In the genomic region with DNA sequence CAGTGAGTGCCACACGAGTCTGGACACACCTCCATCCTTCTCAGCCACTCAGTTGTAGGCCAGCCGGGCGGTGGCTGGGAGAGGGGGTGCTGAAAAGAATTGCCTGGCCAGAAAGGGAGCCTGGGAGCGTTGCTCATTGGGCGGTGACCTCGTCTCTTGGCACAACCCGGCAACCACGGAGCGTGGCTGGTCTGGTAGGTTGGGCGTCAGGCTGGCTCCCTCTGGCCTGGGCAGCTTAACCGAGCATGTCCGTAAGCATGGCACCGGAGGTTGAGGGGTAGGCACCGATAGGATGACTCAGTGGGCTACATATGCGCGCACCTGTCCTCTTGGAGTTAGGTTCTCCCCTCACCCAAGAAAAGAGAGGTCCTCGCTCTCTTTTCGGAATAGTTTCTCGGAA, we compare ENCODE assay signal across 8 mouse cellular contexts. TPM values are rescaled to one million over a fixed set of nuclear protein-coding genes. Genes with fewer than 3 reads are reported as not detected.
A peak's percentile ranks its signal among the peaks of the same experiment; 100 is the strongest.
DNase-seq lines count a peak whose midpoint lies in the region; ATAC-seq and TF ChIP-seq lines count a peak whose summit lies in the region.

No protein-coding gene starts in this region.

- peaks cover 25% of the 10 kb centered on the region; the same call in 1 of the 2 replicates for H3K27me3 ChIP-seq in thymus, adult 2 months (ENCODE audit: control insufficient read depth, insufficient read depth, low read length)
- no peaks in the 10 kb centered on the region for H3K27me3 ChIP-seq in embryonic facial prominence, embryonic 14.5 days (replicated peaks; ENCODE audit: control insufficient read depth, insufficient read depth, low read length)
- H3K27me3 ChIP-seq in heart, embryonic 11.5 days (ENCODE audit: control insufficient read depth, insufficient read depth, low read length): peaks cover 17% of the 10 kb centered on the region
- no peaks in the 10 kb centered on the region for H3K27me3 ChIP-seq in kidney, embryonic 16.5 days (ENCODE audit: insufficient read depth, low read length)
- peaks cover 81% of the 10 kb centered on the region for H3K27me3 ChIP-seq in liver, embryonic 11.5 days (replicated peaks; ENCODE audit: control insufficient read depth, insufficient read depth, low read length)
- no peaks in the 10 kb centered on the region for H3K27me3 ChIP-seq in neural tube, embryonic 13.5 days

- no peaks in the 10 kb centered on the region for H3K36me3 ChIP-seq in thymus, adult 2 months (ENCODE audit: control insufficient read depth, insufficient read depth, low read length)
- H3K36me3 ChIP-seq in embryonic facial prominence, embryonic 14.5 days (ENCODE audit: control insufficient read depth, insufficient read depth, low read length): peaks cover 11% of the 10 kb centered on the region
- H3K36me3 ChIP-seq in heart, embryonic 11.5 days (ENCODE audit: control insufficient read depth, insufficient read depth, low read length): peaks cover 10% of the 10 kb centered on the region
- H3K36me3 ChIP-seq in kidney, embryonic 16.5 days (ENCODE audit: insufficient read depth, low read length): peaks cover 12% of the 10 kb centered on the region
- H3K36me3 ChIP-seq in liver, embryonic 11.5 days (ENCODE audit: control insufficient read depth, insufficient read depth, low read length): no peaks in the 10 kb centered on the region; the same call in 1 of the 2 replicates
- peaks cover 7% of the 10 kb centered on the region for H3K36me3 ChIP-seq in neural tube, embryonic 13.5 days

- H3K4me3 ChIP-seq in thymus, adult 2 months (ENCODE audit: control insufficient read depth, insufficient read depth, low read length): peak overlapping the region; percentile 41
- peak overlapping the region; percentile 53 for H3K4me3 ChIP-seq in embryonic facial prominence, embryonic 14.5 days (ENCODE audit: low read depth, low read length)
- H3K4me3 ChIP-seq in heart, embryonic 11.5 days (ENCODE audit: low read depth, low read length): peak overlapping the region; percentile 73
- H3K4me3 ChIP-seq in kidney, embryonic 16.5 days (ENCODE audit: low read length): peak overlapping the region; percentile 70
- H3K4me3 ChIP-seq in liver, embryonic 11.5 days (ENCODE audit: low read depth, low read length): peak overlapping the region; percentile 59
- peak overlapping the region; percentile 79 for H3K4me3 ChIP-seq in neural tube, embryonic 13.5 days

- peak overlapping the region; percentile 80 for H3K9ac ChIP-seq in embryonic facial prominence, embryonic 14.5 days (ENCODE audit: low read depth, low read length)
- H3K9ac ChIP-seq in heart, embryonic 11.5 days (ENCODE audit: low read depth, low read length): peak overlapping the region; percentile 88
- peak overlapping the region; percentile 83 for H3K9ac ChIP-seq in kidney, embryonic 16.5 days (replicated peaks; ENCODE audit: low read length)
- peak overlapping the region; percentile 10 for H3K9ac ChIP-seq in liver, embryonic 11.5 days (ENCODE audit: low read depth, low read length)
- H3K9ac ChIP-seq in neural tube, embryonic 13.5 days: peak overlapping the region; percentile 97

- peak overlapping the region; percentile 63 for H3K4me2 ChIP-seq in embryonic facial prominence, embryonic 14.5 days (ENCODE audit: low read depth, low read length)
- H3K4me2 ChIP-seq in heart, embryonic 11.5 days: peak overlapping the region; percentile 80
- H3K4me2 ChIP-seq in kidney, embryonic 16.5 days (replicated peaks; ENCODE audit: low read depth, low read length): peak overlapping the region; percentile 75
- H3K4me2 ChIP-seq in liver, embryonic 11.5 days: peak overlapping the region; percentile 68
- peak overlapping the region; percentile 64 for H3K4me2 ChIP-seq in neural tube, embryonic 13.5 days

- no peak for TF ChIP-seq POLR2A in thymus, adult 2 months (IDR thresholded peaks at IDR 0.05; ENCODE audit: control insufficient read depth, extremely low read depth, insufficient read depth, low read length, poor library complexity)

- peaks cover 30% of the 10 kb centered on the region for H3K4me1 ChIP-seq in thymus, adult 2 months (replicated peaks; ENCODE audit: control insufficient read depth, insufficient read depth, low read length)
- peaks cover 60% of the 10 kb centered on the region for H3K4me1 ChIP-seq in embryonic facial prominence, embryonic 14.5 days (ENCODE audit: control insufficient read depth, insufficient read depth, low read length)
- H3K4me1 ChIP-seq in heart, embryonic 11.5 days (ENCODE audit: control insufficient read depth, insufficient read depth, low read length): peaks cover 43% of the 10 kb centered on the region
- peaks cover 62% of the 10 kb centered on the region for H3K4me1 ChIP-seq in kidney, embryonic 16.5 days (ENCODE audit: insufficient read depth, low read length)
- H3K4me1 ChIP-seq in liver, embryonic 11.5 days (replicated peaks; ENCODE audit: control insufficient read depth, insufficient read depth, low read length): peaks cover 11% of the 10 kb centered on the region
- peaks cover 73% of the 10 kb centered on the region for H3K4me1 ChIP-seq in neural tube, embryonic 13.5 days (replicated peaks)

- no peak for TF ChIP-seq CTCF in thymus, adult 2 months (IDR thresholded peaks at IDR 0.05; ENCODE audit: borderline replicate concordance, control insufficient read depth, extremely low read depth, insufficient read depth, low read length, poor library complexity)

- no peak for DNase-seq in thymus, adult 2 months
- no peak for DNase-seq in thymus, postnatal 0 days (ENCODE audit: low spot score)
- peak; percentile 74 for DNase-seq in embryonic facial prominence, embryonic 14.5 days (ENCODE audit: low spot score)
- DNase-seq in liver, embryonic 11.5 days (ENCODE audit: low spot score): no peak
- DNase-seq in urinary bladder, postnatal 14 days (ENCODE audit: low spot score): peak; percentile 87

- peaks cover 5% of the 10 kb centered on the region; the same call in 1 of the 2 replicates for H3K9me3 ChIP-seq in embryonic facial prominence, embryonic 14.5 days (ENCODE audit: control insufficient read depth, low read length)
- H3K9me3 ChIP-seq in heart, embryonic 11.5 days (replicated peaks; ENCODE audit: control insufficient read depth, low read length): no peaks in the 10 kb centered on the region; the same call in 1 of the 2 replicates
- peaks cover 6% of the 10 kb centered on the region for H3K9me3 ChIP-seq in kidney, embryonic 16.5 days (ENCODE audit: low read length)
- peaks cover 3% of the 10 kb centered on the region; the same call in 1 of the 2 replicates for H3K9me3 ChIP-seq in liver, embryonic 11.5 days (ENCODE audit: control insufficient read depth, low read length)
- no peaks in the 10 kb centered on the region for H3K9me3 ChIP-seq in neural tube, embryonic 13.5 days

- ATAC-seq in embryonic facial prominence, embryonic 14.5 days (ENCODE audit: low read depth): no peak
- ATAC-seq in heart, embryonic 11.5 days (replicated peaks; ENCODE audit: insufficient number of reproducible peaks, low FRiP score, low TSS enrichment): 0 out of 2 replicates have a peak, but pooled peaks have one; percentile 12
- peak; percentile 58 for ATAC-seq in kidney, embryonic 16.5 days (ENCODE audit: low FRiP score, low TSS enrichment)
- 0 out of 2 replicates have a peak, but pooled peaks have one; percentile 33 for ATAC-seq in liver, embryonic 11.5 days (replicated peaks; ENCODE audit: low FRiP score)
- ATAC-seq in neural tube, embryonic 13.5 days (ENCODE audit: low read depth): no peak

- WGBS in thymus, adult 2 months: 10% methylated on average over 19 of the region's 19 CpGs
- 3% methylated on average over 19 of the region's 19 CpGs for WGBS in embryonic facial prominence, embryonic 14.5 days
- WGBS in heart, embryonic 11.5 days (ENCODE audit: insufficient replicate concordance): 1% methylated on average over 19 of the region's 19 CpGs
- WGBS in kidney, embryonic 16.5 days: 2% methylated on average over 19 of the region's 19 CpGs
- WGBS in liver, embryonic 11.5 days: 7% methylated on average over 19 of the region's 19 CpGs
- WGBS in neural tube, embryonic 13.5 days: 2% methylated on average over 19 of the region's 19 CpGs

- H3K27ac ChIP-seq in thymus, adult 2 months (ENCODE audit: control insufficient read depth, insufficient read depth, low read length): no peak overlapping the region
- peak overlapping the region; percentile 95 for H3K27ac ChIP-seq in embryonic facial prominence, embryonic 14.5 days (replicated peaks; ENCODE audit: low read depth, low read length)
- peak overlapping the region; percentile 97 for H3K27ac ChIP-seq in heart, embryonic 11.5 days (ENCODE audit: low read depth, low read length)
- peak overlapping the region; percentile 98 for H3K27ac ChIP-seq in kidney, embryonic 16.5 days (ENCODE audit: low read length)
- peak overlapping the region; percentile 52; the same call in 1 of the 2 replicates for H3K27ac ChIP-seq in liver, embryonic 11.5 days (ENCODE audit: low read depth, low read length)
- H3K27ac ChIP-seq in neural tube, embryonic 13.5 days (replicated peaks): peak overlapping the region; percentile 98

RNA-seq across cellular contexts. Expression of a gene that starts 4.5 kb away (rescaled TPM):
- polyA plus RNA-seq in thymus, adult 2 months (2012; rRNA removed): 33.6 and 43.6 TPM in 2 replicates
- 33.7 and 33.8 TPM in 2 replicates for polyA plus RNA-seq in thymus, postnatal 0 days (2015; fragmentation: Nextera tagmentation; extraction: Ambion mirVana)
- 50.6 and 54.1 TPM in 2 replicates for polyA plus RNA-seq in embryonic facial prominence, embryonic 14.5 days (2014; fragmentation: Nextera tagmentation; extraction: Ambion mirVana)
- 60.6 and 89.2 TPM in 2 replicates for polyA plus RNA-seq in heart, embryonic 11.5 days (2014; fragmentation: Nextera tagmentation; extraction: Ambion mirVana)
- polyA plus RNA-seq in kidney, embryonic 16.5 days (2015; fragmentation: Nextera tagmentation; extraction: Ambion mirVana): 107 and 108 TPM in 2 replicates
- 13.2 and 15.9 TPM in 2 replicates for polyA plus RNA-seq in liver, embryonic 11.5 days (2014; fragmentation: Nextera tagmentation; extraction: Ambion mirVana)
- polyA plus RNA-seq in neural tube, embryonic 13.5 days (2015; fragmentation: Nextera tagmentation; extraction: Ambion mirVana): 119 and 122 TPM in 2 replicates

RNA-seq across cellular contexts. Expression of a gene that starts 26.4 kb away (rescaled TPM):
- polyA plus RNA-seq in thymus, adult 2 months (2012; rRNA removed): 317 and 352 TPM in 2 replicates
- 267 and 319 TPM in 2 replicates for polyA plus RNA-seq in thymus, postnatal 0 days (2015; fragmentation: Nextera tagmentation; extraction: Ambion mirVana)
- 34.8 and 35.3 TPM in 2 replicates for polyA plus RNA-seq in embryonic facial prominence, embryonic 14.5 days (2014; fragmentation: Nextera tagmentation; extraction: Ambion mirVana)
- polyA plus RNA-seq in heart, embryonic 11.5 days (2014; fragmentation: Nextera tagmentation; extraction: Ambion mirVana): 30.1 and 31.1 TPM in 2 replicates
- 51.9 and 55.6 TPM in 2 replicates for polyA plus RNA-seq in kidney, embryonic 16.5 days (2015; fragmentation: Nextera tagmentation; extraction: Ambion mirVana)
- polyA plus RNA-seq in liver, embryonic 11.5 days (2014; fragmentation: Nextera tagmentation; extraction: Ambion mirVana): 55.3 and 58.6 TPM in 2 replicates
- 25.5 and 28.8 TPM in 2 replicates for polyA plus RNA-seq in neural tube, embryonic 13.5 days (2015; fragmentation: Nextera tagmentation; extraction: Ambion mirVana)

RNA-seq across cellular contexts. Expression of a gene that starts 32.5 kb away (rescaled TPM):
- 153 and 171 TPM in 2 replicates for polyA plus RNA-seq in thymus, adult 2 months (2012; rRNA removed)
- polyA plus RNA-seq in thymus, postnatal 0 days (2015; fragmentation: Nextera tagmentation; extraction: Ambion mirVana): 22.5 and 27.0 TPM in 2 replicates
- polyA plus RNA-seq in embryonic facial prominence, embryonic 14.5 days (2014; fragmentation: Nextera tagmentation; extraction: Ambion mirVana): 14.2 and 15.1 TPM in 2 replicates
- polyA plus RNA-seq in heart, embryonic 11.5 days (2014; fragmentation: Nextera tagmentation; extraction: Ambion mirVana): 9.1 and 12.7 TPM in 2 replicates
- polyA plus RNA-seq in kidney, embryonic 16.5 days (2015; fragmentation: Nextera tagmentation; extraction: Ambion mirVana): 19.8 and 21.0 TPM in 2 replicates
- 18.8 and 20.6 TPM in 2 replicates for polyA plus RNA-seq in liver, embryonic 11.5 days (2014; fragmentation: Nextera tagmentation; extraction: Ambion mirVana)
- polyA plus RNA-seq in neural tube, embryonic 13.5 days (2015; fragmentation: Nextera tagmentation; extraction: Ambion mirVana): 10.6 and 11.3 TPM in 2 replicates

RNA-seq across cellular contexts. Expression of a gene that starts 56.4 kb away (rescaled TPM):
- 0.05 and 0.11 TPM in 2 replicates for polyA plus RNA-seq in thymus, adult 2 months (2012; rRNA removed)
- 0.10 and 0.17 TPM in 2 replicates for polyA plus RNA-seq in thymus, postnatal 0 days (2015; fragmentation: Nextera tagmentation; extraction: Ambion mirVana)
- 0.08 TPM in 2 replicates for polyA plus RNA-seq in embryonic facial prominence, embryonic 14.5 days (2014; fragmentation: Nextera tagmentation; extraction: Ambion mirVana)
- 0.29 and 0.62 TPM in 2 replicates for polyA plus RNA-seq in heart, embryonic 11.5 days (2014; fragmentation: Nextera tagmentation; extraction: Ambion mirVana)
- 0.17 and 0.23 TPM in 2 replicates for polyA plus RNA-seq in kidney, embryonic 16.5 days (2015; fragmentation: Nextera tagmentation; extraction: Ambion mirVana)
- 0.09 and 0.18 TPM in 2 replicates for polyA plus RNA-seq in liver, embryonic 11.5 days (2014; fragmentation: Nextera tagmentation; extraction: Ambion mirVana)
- polyA plus RNA-seq in neural tube, embryonic 13.5 days (2015; fragmentation: Nextera tagmentation; extraction: Ambion mirVana): 0.18 and 0.24 TPM in 2 replicates

Comparison
In these comparisons a context has a peak if more than half of its experiments do, and no peak if none do; other contexts are left out.
1. DNase-seq: peak in embryonic facial prominence, embryonic 14.5 days (single experiment) and urinary bladder, postnatal 14 days (single experiment); none in thymus, adult 2 months (single experiment), thymus, postnatal 0 days (single experiment) and liver, embryonic 11.5 days (single experiment).
2. ATAC-seq: peak in heart, embryonic 11.5 days (single experiment), kidney, embryonic 16.5 days (single experiment) and liver, embryonic 11.5 days (single experiment); none in embryonic facial prominence, embryonic 14.5 days (single experiment) and neural tube, embryonic 13.5 days (single experiment).
3. H3K9ac ChIP-seq: peak in every context shown above with its lines; median percentile 97 in neural tube, embryonic 13.5 days; 88 in heart, embryonic 11.5 days; 83 in kidney, embryonic 16.5 days; 80 in embryonic facial prominence, embryonic 14.5 days; 10 in liver, embryonic 11.5 days.
4. Peak in every context shown above with its lines, with median percentiles within 50 percentile points of each other: H3K4me3 ChIP-seq and H3K4me2 ChIP-seq.